Mouse (Mus musculus) small intestine, adult 2 months (tissue): ENCODE measurements at regions not wholly inside any gene's neighbourhood (a gene's known extent, or its start where the extent isn't known, plus 50 kb on each side); places are given as distances from the start of the nearest gene placed in this dataset.

Source experiments
- CTCF ChIP-seq: fragments of 200-500 bp; IDR thresholded peaks from 2 replicates; pipeline ENCODE4 v1.5.1; 2012; ENCODE audit warnings: low read depth, mild to moderate bottlenecking, control low read depth, inconsistent platforms, low read length, moderate library complexity, mixed read lengths; ENCODE audit not compliant: insufficient replicate concordance, insufficient read length; ENCODE audit errors: extremely low read depth
- POLR2A ChIP-seq: fragments of 200-500 bp; IDR thresholded peaks from 2 replicates; pipeline ENCODE4 v1.6.1; 2012; ENCODE audit warnings: low read depth, mild to moderate bottlenecking, control low read depth, inconsistent platforms, low read length, moderate library complexity

- no peak for TF ChIP-seq POLR2A
- TF ChIP-seq CTCF: no peak
Observed at GRCm38 (mm10) chr14:58225869-58226268, 155.5 kb downstream of the Fgf9 start.
